Mouse (Mus musculus) kidney, embryonic 14.5 days (tissue): ENCODE results near the gene Krtap6-2. TPM values are rescaled to one million over a fixed set of nuclear protein-coding genes. Genes with fewer than 3 reads are reported as not detected.

ENCODE experiments used
- polyA plus RNA-seq: library from polyadenylated mRNA; unstranded; fragments of >200 nt; fragmentation: Nextera tagmentation; extraction: Ambion mirVana; gene quantifications from 2 replicates; pipeline ENCODE4 v1.2.1, GENCODE M21; 2014

The Krtap6-2 gene
- polyA plus RNA-seq, 1 experiment from 2014 or later = not detected

Other genes with a start within 250 kb of the Krtap6-2 start
- not detected in 2 replicates for gene 1110057P08Rik, start 245.4 kb downstream of the Krtap6-2 start, polyA plus RNA-seq
- gene Krtap20-2, start 214.2 kb downstream of the Krtap6-2 start, polyA plus RNA-seq = not detected in 2 replicates
- gene Krtap21-1, start 16.2 kb downstream of the Krtap6-2 start, polyA plus RNA-seq = not detected in 2 replicates
- not detected in 2 replicates for gene Krtap8-1, start 67.8 kb upstream of the Krtap6-2 start, polyA plus RNA-seq
- gene Krtap7-1, start 88.2 kb upstream of the Krtap6-2 start, polyA plus RNA-seq = not detected in 2 replicates
- gene Krtap11-1, start 151.1 kb upstream of the Krtap6-2 start, polyA plus RNA-seq = not detected in 2 replicates